ENCODE assay signal across 21 mouse cellular contexts in the genomic region with DNA sequence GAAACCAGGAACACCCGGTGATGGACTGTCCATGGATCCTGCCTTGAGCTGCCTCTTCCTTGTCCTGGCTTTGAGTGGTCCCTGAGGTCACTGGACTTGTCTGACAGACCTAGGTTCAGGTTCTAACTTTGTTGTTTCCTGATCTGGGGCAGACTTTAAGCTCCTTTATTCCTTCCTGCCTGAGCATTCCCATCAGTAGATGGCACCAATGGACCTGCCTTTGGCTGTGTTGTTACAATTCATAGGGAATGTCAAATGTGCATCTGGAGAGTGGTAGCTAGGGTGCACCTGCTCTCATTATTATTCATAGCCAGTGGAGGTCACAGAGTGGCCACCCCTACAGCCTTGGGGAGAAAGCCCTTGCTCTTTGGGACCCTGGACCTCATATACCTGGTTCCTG.
DNase-seq lines count a peak whose midpoint lies in the region; ATAC-seq and TF ChIP-seq lines count a peak whose summit lies in the region.
"Had no signal": no experiment of that assay in that cellular context is flagged by ENCODE, and none has a peak within 500 bp of the region (broad histone marks: within the 10 kb centered on the region; RNA-seq: fewer than 3 reads in every experiment).

No protein-coding gene starts in this region.

- WGBS in heart, embryonic 13.5 days: 94% methylated on average over 1 of the region's 1 CpGs

- H3K9ac ChIP-seq in heart, embryonic 13.5 days: no peak overlapping the region; the same call in 1 of the 2 replicates
- H3K9ac ChIP-seq: liver, embryonic 15.5 days; neural tube, embryonic 15.5 days had no signal

- no peak for DNase-seq in heart, adult 9 months (ENCODE audit: low spot score in 2 of 2)
- DNase-seq in layer of hippocampus, adult 2 months (ENCODE audit: low spot score in 2 of 2): no peak
- no peak for DNase-seq in layer of hippocampus, postnatal 25 days (ENCODE audit: extremely low spot score in 1 of 2, low spot score in 1 of 2)
- DNase-seq in ES-CJ7 (ENCODE audit: low read depth, low spot score): peak; percentile 25
- DNase-seq in brain, embryonic 14.5 days (ENCODE audit: low read depth): no peak
- DNase-seq in right cerebral cortex, postnatal 25 days: no peak
- DNase-seq in adrenal gland, adult 2 months: no peak
- DNase-seq: cerebellum, adult 11 months; cerebellum, postnatal 10 days; embryo, embryonic 11 days; gastrocnemius, postnatal 14 days; heart, adult 18-20 months; heart, postnatal 14 days; kidney, adult 9 months; lung, postnatal 36 days; spleen, adult 18-20 months; thymus, postnatal 4 days had no signal

- no peaks in the 10 kb centered on the region for H3K27me3 ChIP-seq in heart, embryonic 13.5 days (replicated peaks)
- H3K27me3 ChIP-seq: liver, embryonic 15.5 days; neural tube, embryonic 15.5 days had no signal

- ATAC-seq in heart, embryonic 13.5 days (ENCODE audit: extremely low read depth, insufficient number of reproducible peaks, low FRiP score, low TSS enrichment): no peak
- ATAC-seq: hindbrain, embryonic 16.5 days had no signal

- H3K4me1 ChIP-seq in heart, embryonic 13.5 days: peaks cover 92% of the 10 kb centered on the region

- no peak overlapping the region for H3K4me2 ChIP-seq in heart, embryonic 13.5 days
- H3K4me2 ChIP-seq: liver, embryonic 15.5 days; neural tube, embryonic 15.5 days had no signal

- H3K4me3 ChIP-seq in heart, embryonic 13.5 days: no peak overlapping the region
- no peak overlapping the region for H3K4me3 ChIP-seq in layer of hippocampus, adult 2 months
- H3K4me3 ChIP-seq: liver, embryonic 15.5 days; neural tube, embryonic 15.5 days had no signal

- TF ChIP-seq CTCF in layer of hippocampus, adult 2 months (conservative IDR thresholded peaks at IDR 0.05): peak; percentile 59
- peak; percentile 20; the same call in 1 of the 2 replicates for TF ChIP-seq CTCF in brain, embryonic 14.5 days (IDR thresholded peaks at IDR 0.05; ENCODE audit: borderline replicate concordance, extremely low read depth, insufficient read depth, insufficient read length)

- peaks cover 27% of the 10 kb centered on the region for H3K36me3 ChIP-seq in heart, embryonic 13.5 days
- H3K36me3 ChIP-seq: neural tube, embryonic 15.5 days had no signal

- TF ChIP-seq POLR2A in brain, embryonic 14.5 days (IDR thresholded peaks at IDR 0.05; ENCODE audit: borderline replicate concordance, extremely low read depth, insufficient read depth, insufficient read length, poor library complexity, severe bottlenecking): no peak

- 0 out of 2 replicates have a peak overlapping the region, but pooled peaks have one; percentile 13 for H3K27ac ChIP-seq in heart, embryonic 13.5 days (replicated peaks)
- H3K27ac ChIP-seq in layer of hippocampus, adult 2 months: no peak overlapping the region
- H3K27ac ChIP-seq: liver, embryonic 15.5 days had no signal

- H3K9me3 ChIP-seq in heart, embryonic 13.5 days: no peaks in the 10 kb centered on the region
- H3K9me3 ChIP-seq: liver, embryonic 15.5 days; neural tube, embryonic 15.5 days had no signal
